Mouse (Mus musculus) stomach, embryonic 16.5 days (tissue): ENCODE results near the gene Crx. TPM values are rescaled to one million over a fixed set of nuclear protein-coding genes. Genes with fewer than 3 reads are reported as not detected.

Source experiments
- ATAC-seq: fragments of 200-750 bp; cut with Nextera tagmentation; 2 replicates; pipeline ENCODE4 v1.8.0; 2017; ENCODE audit warnings: moderate number of reproducible peaks, moderate TSS enrichment; ENCODE audit not compliant: insufficient read depth, low FRiP score
- H3K27ac ChIP-seq: fragments of 300-500 bp; sonication (generic); 2 replicates; pipeline ENCODE4 v1.5.1; 2014; ENCODE audit warnings: low read length
- H3K27me3 ChIP-seq: fragments of 300-500 bp; sonication (generic); 2 replicates; pipeline ENCODE4 v1.6.1; 2014; ENCODE audit warnings: low read length, control low read depth, mixed read lengths; ENCODE audit not compliant: control insufficient read depth, insufficient read depth
- H3K36me3 ChIP-seq: fragments of 300-500 bp; sonication (generic); 2 replicates; pipeline ENCODE4 v1.6.1; 2014; ENCODE audit warnings: low read length; ENCODE audit not compliant: control insufficient read depth, insufficient read depth
- H3K4me1 ChIP-seq: fragments of 300-500 bp; sonication (generic); 2 replicates; pipeline ENCODE4 v1.6.1; 2014; ENCODE audit warnings: low read length, control low read depth, mixed read lengths; ENCODE audit not compliant: control insufficient read depth, insufficient read depth
- H3K4me2 ChIP-seq: fragments of 300-500 bp; sonication (generic); 2 replicates; pipeline ENCODE4 v1.6.1; 2014; ENCODE audit warnings: low read depth, low read length, mixed read lengths
- H3K4me3 ChIP-seq: fragments of 300-500 bp; sonication (generic); replicated peaks from 2 replicates; pipeline ENCODE4 v1.5.1; 2014; ENCODE audit warnings: mild to moderate bottlenecking, low read length
- H3K9ac ChIP-seq: fragments of 300-500 bp; sonication (generic); 2 replicates; pipeline ENCODE4 v1.6.1; 2014; ENCODE audit warnings: low read length
- H3K9me3 ChIP-seq: fragments of 300-500 bp; sonication (generic); replicated peaks from 2 replicates; pipeline ENCODE4 v1.6.1; 2016; ENCODE audit warnings: low read length, control low read depth; ENCODE audit not compliant: control insufficient read depth
- WGBS: fragments of 180-500 bp; shearing (Covaris S2); extraction: QIAGEN DNeasy Blood & Tissue Kit; methylation state at CpG from one replicate; pipeline ENCODE4 v1.1.7; 2014; 5-methylcytosine and 5-hydroxymethylcytosine counted together
- polyA plus RNA-seq: library from polyadenylated mRNA; unstranded; fragments of >200 nt; fragmentation: Nextera tagmentation; extraction: Ambion mirVana; gene quantifications from 2 replicates; pipeline ENCODE4 v1.2.1, GENCODE M21; 2015

The Crx gene
- polyA plus RNA-seq, 1 experiment from 2014 or later = not detected

GRCm38 (mm10) chr7:15884127-15884526, 4.4 kb upstream of the Crx start:
- Histone ChIP-seq H3K4me3 (no peak overlapping the region), H3K4me1 (no peaks in the 10 kb centered on the region), H3K9me3 (no peaks in the 10 kb centered on the region), H3K4me2 (no peak overlapping the region), H3K9ac (no peak overlapping the region), H3K27me3 (no peaks in the 10 kb centered on the region), H3K27ac (no peak overlapping the region), H3K36me3 (no peaks in the 10 kb centered on the region)
- 82% methylated on average over 2 of the region's 2 CpGs for WGBS
- ATAC-seq = no peak

- WGBS = 82% methylated on average over 2 of the region's 2 CpGs
- no peak within 1 kb of the TSS for H3K4me2 ChIP-seq
- no peak within 1 kb of the TSS for H3K4me3 ChIP-seq
- no peak for ATAC-seq
- no peaks in the 10 kb centered on the region for H3K4me1 ChIP-seq
- no peak within 1 kb of the TSS for H3K27ac ChIP-seq
- H3K27me3 ChIP-seq = no peaks in the 10 kb centered on the region
- H3K9me3 ChIP-seq = no peaks in the 10 kb centered on the region
- H3K9ac ChIP-seq = no peak within 1 kb of the TSS
- H3K36me3 ChIP-seq = no peaks in the 10 kb centered on the region
Measured at GRCm38 (mm10) chr7:15882317-15882716, 2.5 kb upstream of the Crx start, which contains the start of gene Crxos. Gene Crxos, plus strand, starts transcription at chr7:15882617.

- Histone ChIP-seq H3K27ac (no peak overlapping the region), H3K9ac (no peak overlapping the region), H3K9me3 (no peaks in the 10 kb centered on the region), H3K4me1 (no peaks in the 10 kb centered on the region), H3K27me3 (no peaks in the 10 kb centered on the region), H3K4me3 (no peak overlapping the region), H3K4me2 (no peak overlapping the region), H3K36me3 (no peaks in the 10 kb centered on the region)
- 72% methylated on average over 3 of the region's 3 CpGs for WGBS
- no peak for ATAC-seq
Measured at GRCm38 (mm10) chr7:15881831-15882230, 2.1 kb upstream of the Crx start.

GRCm38 (mm10) chr7:15881388-15881787, 1.6 kb upstream of the Crx start:
- Histone ChIP-seq H3K27me3 (no peaks in the 10 kb centered on the region), H3K4me3 (no peak overlapping the region), H3K9me3 (no peaks in the 10 kb centered on the region), H3K36me3 (no peaks in the 10 kb centered on the region), H3K9ac (no peak overlapping the region), H3K4me2 (no peak overlapping the region), H3K4me1 (no peaks in the 10 kb centered on the region), H3K27ac (no peak overlapping the region)
- 18% methylated on average over 7 of the region's 7 CpGs for WGBS
- no peak for ATAC-seq

GRCm38 (mm10) chr7:15864104-15864503, 15.7 kb downstream of the Crx start:
- Histone ChIP-seq H3K27me3 (no peaks in the 10 kb centered on the region), H3K4me1 (no peaks in the 10 kb centered on the region), H3K27ac (no peak overlapping the region), H3K36me3 (no peaks in the 10 kb centered on the region), H3K4me3 (no peak overlapping the region), H3K9me3 (no peaks in the 10 kb centered on the region), H3K9ac (no peak overlapping the region), H3K4me2 (no peak overlapping the region)
- no peak for ATAC-seq
- WGBS = 87% methylated on average over 4 of the region's 4 CpGs

- no peak overlapping the region for H3K4me2 ChIP-seq
- H3K27ac ChIP-seq = no peak overlapping the region
- H3K9ac ChIP-seq = no peak overlapping the region
- H3K9me3 ChIP-seq = no peaks in the 10 kb centered on the region
- no peak for ATAC-seq
- H3K36me3 ChIP-seq = no peaks in the 10 kb centered on the region
- H3K4me1 ChIP-seq = no peaks in the 10 kb centered on the region
- H3K27me3 ChIP-seq = no peaks in the 10 kb centered on the region
- no peak overlapping the region for H3K4me3 ChIP-seq
- WGBS = 44% methylated on average over 2 of the region's 2 CpGs
Measured at GRCm38 (mm10) chr7:15859657-15860056, 20.1 kb downstream of the Crx start.

GRCm38 (mm10) chr7:15839578-15839977, 40.2 kb downstream of the Crx start, which contains the start of gene Obox6:
Gene Obox6, minus strand, starts transcription at chr7:15839678.
- no peaks in the 10 kb centered on the region for H3K4me1 ChIP-seq
- H3K27ac ChIP-seq = no peak within 1 kb of the TSS
- no peak within 1 kb of the TSS for H3K4me3 ChIP-seq
- 87% methylated on average over 3 of the region's 3 CpGs for WGBS
- H3K36me3 ChIP-seq = no peaks in the 10 kb centered on the region
- H3K27me3 ChIP-seq = no peaks in the 10 kb centered on the region
- no peak within 1 kb of the TSS for H3K4me2 ChIP-seq
- ATAC-seq = no peak
- H3K9me3 ChIP-seq = no peaks in the 10 kb centered on the region
- H3K9ac ChIP-seq = no peak within 1 kb of the TSS

Other genes with a start within 250 kb of the Crx start
- not detected in 2 replicates for gene Obox3, start 240.1 kb downstream of the Crx start, polyA plus RNA-seq
- not detected in 2 replicates for gene Obox5, start 129.8 kb downstream of the Crx start, polyA plus RNA-seq
- not detected in 2 replicates for gene Obox6, start 40.3 kb downstream of the Crx start, polyA plus RNA-seq
- not detected in 2 replicates for gene Crxos, start 2.6 kb upstream of the Crx start, polyA plus RNA-seq
- gene Selenow, start 42.4 kb upstream of the Crx start, polyA plus RNA-seq = 684 and 739 TPM in 2 replicates
- gene Nop53, start 66.1 kb upstream of the Crx start, polyA plus RNA-seq = 162 and 168 TPM in 2 replicates
- gene Ehd2, start 87.6 kb upstream of the Crx start, polyA plus RNA-seq = 65.8 and 76.3 TPM in 2 replicates
- 3.9 and 4.5 TPM in 2 replicates for gene Bicra, start 168.0 kb upstream of the Crx start, polyA plus RNA-seq
- 0.05 and 0.10 TPM in 2 replicates for gene Zfp541, start 181.8 kb upstream of the Crx start, polyA plus RNA-seq
- gene Napa, start 218.5 kb upstream of the Crx start, polyA plus RNA-seq = 206 and 230 TPM in 2 replicates
- gene Kptn, start 239.9 kb upstream of the Crx start, polyA plus RNA-seq = 26.7 and 27.2 TPM in 2 replicates
- 0.25 TPM in 2 replicates for gene Slc8a2, start 249.9 kb upstream of the Crx start, polyA plus RNA-seq